ENCODE assay signal across 13 mouse cellular contexts in the genomic region with DNA sequence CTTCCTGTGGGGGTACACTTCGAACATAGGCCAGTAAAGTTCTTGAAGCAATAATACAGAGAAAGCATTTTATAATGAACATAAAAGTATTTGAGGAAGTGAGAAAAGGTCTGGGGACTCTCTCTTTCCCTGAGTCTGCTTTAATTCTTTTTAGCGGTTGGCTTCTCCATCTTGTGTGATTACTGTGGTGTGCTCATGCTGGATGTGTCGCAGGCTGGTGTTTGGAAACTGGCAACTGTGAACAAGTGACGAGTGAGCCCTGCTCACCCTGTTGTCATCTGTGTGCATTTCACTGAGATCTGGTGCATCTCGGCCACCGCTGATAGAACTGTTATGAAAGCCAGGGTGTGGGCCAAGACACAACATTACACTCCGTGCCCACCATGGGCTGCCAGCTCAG.
DNase-seq lines count a peak whose midpoint lies in the region; ATAC-seq and TF ChIP-seq lines count a peak whose summit lies in the region.
"Had no signal": no experiment of that assay in that cellular context is flagged by ENCODE, and none has a peak within 500 bp of the region (broad histone marks: within the 10 kb centered on the region; RNA-seq: fewer than 3 reads in every experiment).

No protein-coding gene starts in this region.

- H3K4me2 ChIP-seq in heart, embryonic 15.5 days, result no peak overlapping the region
- H3K4me2 ChIP-seq in midbrain, embryonic 12.5 days (replicated peaks), result no peak overlapping the region

- no peak overlapping the region for H3K4me3 ChIP-seq in heart, embryonic 15.5 days
- no peak overlapping the region for H3K4me3 ChIP-seq in midbrain, embryonic 12.5 days
- H3K4me3 ChIP-seq in midbrain, embryonic 10.5 days, result no peak overlapping the region
- H3K4me3 ChIP-seq in bone marrow, adult 2 months (replicated peaks; ENCODE audit: control insufficient read depth, low read depth, low read length), result no peak overlapping the region
- H3K4me3 ChIP-seq in megakaryocyte, embryonic 14.5 days (replicated peaks), result peak overlapping the region; percentile 53
- H3K4me3 ChIP-seq: erythroblast, embryonic 14.5 days; heart, embryonic 10.5 days had no signal

- H3K4me1 ChIP-seq in heart, embryonic 15.5 days (replicated peaks), result peaks cover 48% of the 10 kb centered on the region
- peaks cover 36% of the 10 kb centered on the region for H3K4me1 ChIP-seq in midbrain, embryonic 12.5 days
- peaks cover 17% of the 10 kb centered on the region for H3K4me1 ChIP-seq in midbrain, embryonic 10.5 days
- peaks cover 9% of the 10 kb centered on the region for H3K4me1 ChIP-seq in bone marrow, adult 2 months (ENCODE audit: control insufficient read depth, insufficient read depth, low read length)
- H3K4me1 ChIP-seq in megakaryocyte, embryonic 14.5 days, result peaks cover 65% of the 10 kb centered on the region

- ATAC-seq in heart, embryonic 15.5 days (replicated peaks; ENCODE audit: insufficient number of reproducible peaks, insufficient read depth, low FRiP score, low read depth), result no peak
- no peak for ATAC-seq in midbrain, embryonic 12.5 days (ENCODE audit: low FRiP score, low read depth)
- no peak for ATAC-seq in megakaryocyte-erythroid progenitor cell, adult 5-6 weeks (replicated peaks; ENCODE audit: low FRiP score, low TSS enrichment, poor library complexity, severe bottlenecking)

- TF ChIP-seq POLR2A in bone marrow, adult 2 months (IDR thresholded peaks at IDR 0.05; ENCODE audit: borderline replicate concordance, control insufficient read depth, low read depth, low read length), result no peak

- H3K36me3 ChIP-seq in heart, embryonic 15.5 days, result no peaks in the 10 kb centered on the region
- H3K36me3 ChIP-seq in midbrain, embryonic 12.5 days, result no peaks in the 10 kb centered on the region
- H3K36me3 ChIP-seq in midbrain, embryonic 10.5 days, result no peaks in the 10 kb centered on the region
- H3K36me3 ChIP-seq in megakaryocyte, embryonic 14.5 days (replicated peaks; ENCODE audit: low read length), result no peaks in the 10 kb centered on the region
- H3K36me3 ChIP-seq: heart, embryonic 10.5 days had no signal

- no peak overlapping the region for H3K9ac ChIP-seq in heart, embryonic 15.5 days
- no peak overlapping the region for H3K9ac ChIP-seq in midbrain, embryonic 12.5 days (replicated peaks)

- WGBS in heart, embryonic 15.5 days, result 78% methylated on average over 7 of the region's 7 CpGs
- 97% methylated on average over 7 of the region's 7 CpGs for WGBS in midbrain, embryonic 12.5 days
- WGBS in midbrain, embryonic 10.5 days, result 96% methylated on average over 7 of the region's 7 CpGs
- WGBS in bone marrow, adult 2 months, result 29% methylated on average over 7 of the region's 7 CpGs

- 0 out of 2 replicates have a peak overlapping the region, but pooled peaks have one; percentile 26 for H3K27ac ChIP-seq in heart, embryonic 15.5 days
- H3K27ac ChIP-seq in midbrain, embryonic 12.5 days (replicated peaks), result peak overlapping the region; percentile 7; the same call in 1 of the 2 replicates
- no peak overlapping the region for H3K27ac ChIP-seq in midbrain, embryonic 10.5 days (replicated peaks)
- peak overlapping the region; percentile 2; the same call in 1 of the 2 replicates for H3K27ac ChIP-seq in bone marrow, adult 2 months (ENCODE audit: control insufficient read depth, insufficient read depth, low read depth, low read length, poor library complexity)
- H3K27ac ChIP-seq: heart, embryonic 10.5 days had no signal

- DNase-seq in heart, postnatal 4 days, result no peak
- no peak for DNase-seq in midbrain, embryonic 10.5 days (ENCODE audit: low spot score)
- no peak for DNase-seq in urinary bladder, postnatal 14 days (ENCODE audit: low spot score)
- DNase-seq: cerebellum, adult 2 months; right cerebral cortex, postnatal 25 days; thymus, postnatal 4 days had no signal

- H3K9me3 ChIP-seq in heart, embryonic 15.5 days (replicated peaks), result no peaks in the 10 kb centered on the region
- H3K9me3 ChIP-seq in midbrain, embryonic 12.5 days, result no peaks in the 10 kb centered on the region
- H3K9me3 ChIP-seq in midbrain, embryonic 10.5 days (replicated peaks), result no peaks in the 10 kb centered on the region
- no peaks in the 10 kb centered on the region for H3K9me3 ChIP-seq in megakaryocyte, embryonic 14.5 days
- H3K9me3 ChIP-seq: heart, embryonic 10.5 days had no signal

- H3K27me3 ChIP-seq in heart, embryonic 15.5 days, result no peaks in the 10 kb centered on the region
- H3K27me3 ChIP-seq in midbrain, embryonic 12.5 days, result no peaks in the 10 kb centered on the region
- no peaks in the 10 kb centered on the region for H3K27me3 ChIP-seq in midbrain, embryonic 10.5 days (ENCODE audit: low read depth, poor library complexity, severe bottlenecking)
- H3K27me3 ChIP-seq in megakaryocyte, embryonic 14.5 days (replicated peaks), result no peaks in the 10 kb centered on the region

- TF ChIP-seq CTCF in bone marrow, adult 2 months (IDR thresholded peaks at IDR 0.05; ENCODE audit: control insufficient read depth, insufficient read depth, low read length), result no peak
